Mouse (Mus musculus) B cell, adult (primary cell): ENCODE results near the gene Ccm2. TPM values are rescaled to one million over a fixed set of nuclear protein-coding genes. Genes with fewer than 3 reads are reported as not detected.

Experiments used
- total RNA-seq: library from RNA; stranded (reverse); gene quantifications from 4 replicates; pipeline ENCODE4 v1.2.4, GENCODE M21; 2023; ENCODE audit not compliant: inconsistent age

Gene Ccm2
- 257 to 287 TPM (median 265 TPM) in 4 replicates for total RNA-seq

DNA sequence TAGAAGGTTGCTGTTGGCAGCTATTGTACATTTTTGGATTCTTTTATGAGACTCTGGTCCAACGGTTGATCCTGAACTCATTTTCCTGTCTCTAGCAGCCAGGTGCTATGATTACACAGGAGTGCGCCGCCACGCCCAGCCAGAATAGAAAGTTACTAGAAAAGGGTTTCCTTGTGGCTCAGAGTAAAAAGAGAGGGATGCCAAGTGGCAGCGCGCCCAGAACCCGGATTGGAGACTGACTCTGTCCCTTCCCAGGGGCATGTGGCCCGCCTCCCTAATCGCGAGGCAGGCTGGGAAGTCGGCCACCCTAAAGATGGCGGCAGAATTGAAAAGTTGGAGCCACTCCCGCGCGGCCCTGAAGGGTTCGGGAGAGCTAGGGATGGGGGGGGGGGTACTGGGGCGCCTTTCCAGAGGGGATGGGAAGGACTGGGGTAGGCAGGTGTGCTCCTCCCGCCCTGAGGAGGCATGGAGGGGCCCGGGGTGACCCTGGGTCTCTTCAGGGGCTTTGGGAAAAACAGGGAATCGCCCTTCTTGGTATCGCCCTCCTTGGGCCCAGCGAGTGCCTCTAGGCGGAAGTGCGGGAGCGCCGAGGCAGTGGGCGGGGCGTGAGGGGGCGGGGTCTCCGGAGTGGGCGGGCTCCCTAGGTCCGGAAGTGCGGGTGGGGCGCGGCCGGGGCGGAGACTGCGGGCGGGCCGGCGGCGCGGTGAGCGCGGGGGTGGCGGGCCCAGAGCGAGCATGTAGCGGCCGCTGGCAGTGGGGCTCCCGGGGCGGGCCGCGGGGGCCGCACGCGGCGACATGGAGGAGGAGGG, at the start of gene Ccm2:
Gene Ccm2 (plus strand): TSS at position 683 of the 809 bp plus-strand sequence.

DNA sequence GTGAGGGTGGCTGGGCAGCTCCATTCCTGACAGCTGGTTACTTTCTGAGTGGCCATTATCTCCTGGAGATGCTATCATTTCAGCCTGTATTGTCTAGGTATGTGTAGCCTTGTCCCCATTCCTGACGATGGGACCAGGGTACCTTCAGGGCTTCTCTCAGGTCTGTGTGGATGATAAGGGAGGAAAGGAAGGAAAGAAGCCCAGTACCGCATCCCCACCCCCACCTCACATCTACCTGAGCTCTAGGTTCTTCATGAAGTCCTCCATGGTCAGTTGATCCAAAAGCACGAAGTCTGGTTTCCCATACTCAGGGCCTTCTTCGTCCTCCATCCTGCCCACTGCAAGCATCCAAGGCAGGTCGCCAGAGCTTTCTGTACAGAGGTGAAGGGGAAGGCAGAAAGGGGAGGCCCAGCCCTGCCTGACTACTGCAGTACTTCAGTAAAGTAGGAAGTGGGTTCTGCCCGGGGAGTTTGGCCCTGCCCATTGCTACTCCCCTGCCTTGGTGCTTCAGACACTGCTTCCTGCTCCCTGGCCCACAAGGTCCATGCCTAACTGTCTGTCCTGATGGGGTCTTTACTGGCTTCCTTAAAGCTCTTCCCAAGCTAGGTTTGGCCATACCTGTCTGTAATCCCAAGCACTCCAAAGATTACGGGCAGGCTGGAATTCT, 26.0 kb upstream of the Ccm2 start, which contains the start of gene Myo1g:
Gene Myo1g (minus strand): TSS at position 459 of the 667 bp plus-strand sequence.

DNA sequence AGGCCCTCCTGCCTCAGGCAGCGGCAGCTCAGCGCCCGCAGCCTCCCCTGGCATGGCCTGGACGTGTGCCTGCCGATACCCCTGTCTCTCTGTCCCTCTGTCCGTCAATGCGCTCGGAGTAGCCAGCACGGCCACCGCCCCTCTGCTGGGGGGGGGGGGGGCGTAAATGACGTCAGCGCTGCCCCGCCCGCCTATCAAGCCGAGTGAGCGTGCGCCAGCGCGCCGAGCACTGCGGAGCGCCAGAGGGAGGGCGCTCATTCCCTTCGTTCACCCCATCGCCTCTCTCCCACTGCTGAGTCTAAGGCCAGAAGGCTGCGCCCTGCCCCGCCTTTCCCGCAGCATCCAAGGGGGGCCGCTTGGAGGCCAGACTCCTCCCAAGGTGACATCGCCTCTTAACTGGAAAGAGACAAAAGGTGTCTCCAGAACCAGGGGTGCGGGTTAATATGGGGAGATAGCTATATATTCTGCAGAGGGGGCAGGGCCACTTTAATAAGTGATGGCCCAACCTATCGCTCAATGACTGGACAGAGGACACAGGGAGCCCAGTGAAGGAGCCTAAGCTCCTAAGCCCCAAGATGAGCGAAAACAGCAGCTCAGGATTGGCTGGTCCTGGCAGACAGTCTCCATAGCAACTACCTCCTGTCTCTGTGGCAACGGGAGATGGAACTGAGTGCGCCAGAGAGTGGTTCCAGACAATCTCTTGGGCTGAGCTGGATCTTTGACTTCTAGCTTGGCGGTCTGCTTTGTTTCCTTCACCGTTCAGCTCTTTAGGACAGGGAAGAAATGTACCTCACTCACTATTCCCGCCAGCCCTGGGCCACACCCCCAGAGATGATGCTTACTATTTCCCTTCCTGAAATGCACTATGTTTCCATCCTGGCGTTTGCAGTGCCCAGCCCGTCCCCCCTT, 59.1 kb downstream of the Ccm2 start, which contains the start of gene Nacad:
Gene Nacad (minus strand): TSS at position 563 of the 909 bp plus-strand sequence.

DNA sequence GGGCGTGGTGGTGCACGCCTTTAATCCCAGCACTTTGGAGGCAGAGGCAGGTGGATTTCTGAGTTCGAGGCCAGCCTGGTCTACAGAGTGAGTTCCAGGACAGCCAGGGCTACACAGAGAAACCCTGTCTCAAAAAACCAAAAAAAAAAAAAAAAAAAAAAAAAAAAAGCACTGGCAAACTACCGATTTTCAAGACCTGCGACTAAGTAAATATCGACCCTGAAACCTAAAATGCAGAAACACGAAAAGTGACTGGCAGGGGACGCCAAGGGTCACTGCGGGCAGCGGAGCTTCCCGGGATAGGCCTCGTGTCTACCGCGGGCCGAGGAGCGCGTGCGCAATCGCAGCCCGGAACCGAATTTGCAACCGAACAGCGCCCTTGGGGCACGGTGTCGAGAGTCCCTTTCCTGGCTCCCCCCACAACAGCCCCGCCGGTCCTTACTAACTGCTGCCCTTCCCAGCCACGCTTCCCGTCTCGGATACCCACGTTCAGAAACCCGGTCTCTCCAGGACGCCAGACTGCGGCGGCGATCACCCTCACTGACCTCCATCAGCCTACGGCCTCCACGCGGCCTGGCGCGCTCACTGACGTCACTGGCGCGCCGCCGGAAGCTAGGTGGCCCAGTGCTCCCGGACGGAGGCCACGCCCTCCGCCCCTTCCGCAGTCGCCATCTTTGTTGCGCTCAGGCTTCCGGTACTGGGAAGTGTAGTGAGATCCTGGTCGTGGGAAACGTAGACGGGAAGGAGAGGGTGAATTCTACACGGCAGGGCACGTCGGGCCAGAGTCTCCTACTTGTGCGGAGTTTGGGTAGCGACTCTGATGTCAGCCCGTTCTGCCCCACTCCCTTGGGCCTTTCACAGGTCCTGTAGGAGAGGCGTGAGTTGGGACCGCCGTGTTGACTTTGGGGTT, 79.0 kb downstream of the Ccm2 start, which contains the start of gene Tbrg4:
Gene Tbrg4 (minus strand): TSS at position 590 of the 910 bp plus-strand sequence.

DNA sequence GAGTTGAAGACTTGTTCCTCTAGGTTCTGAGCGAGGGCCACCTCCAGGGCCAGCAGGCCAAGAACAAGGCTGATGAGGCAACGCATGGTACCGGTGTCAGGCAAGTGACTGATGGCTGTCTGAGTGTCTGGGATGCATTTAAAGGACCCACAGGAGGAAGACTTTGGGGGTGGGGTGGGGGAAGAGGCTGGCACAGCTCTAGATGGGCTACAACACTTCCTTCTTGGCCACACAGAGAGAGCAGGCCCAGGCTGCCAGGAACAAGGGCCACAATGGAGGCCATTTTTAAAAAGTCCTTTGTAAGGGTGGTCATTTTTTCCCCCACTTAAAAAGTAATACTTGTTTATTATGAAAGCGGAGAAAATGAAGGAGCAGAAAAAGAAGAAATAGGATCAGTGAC, 91.8 kb downstream of the Ccm2 start, which contains the start of gene Wap:
Gene Wap (minus strand): TSS at position 101 of the 400 bp plus-strand sequence.

Other genes with a start within 250 kb of the Ccm2 start
- gene Zmiz2, start 157.8 kb upstream of the Ccm2 start, total RNA-seq = 156 to 179 TPM (median 172 TPM) in 4 replicates
- gene Ppia, start 131.4 kb upstream of the Ccm2 start, total RNA-seq = 1,109 to 1,160 TPM (median 1,157 TPM) in 4 replicates
- gene H2afv, start 102.4 kb upstream of the Ccm2 start, total RNA-seq = 48.2 to 60.5 TPM (median 58.2 TPM) in 4 replicates
- gene Purb, start 71.0 kb upstream of the Ccm2 start, total RNA-seq = 76.5 to 81.5 TPM (median 78.9 TPM) in 4 replicates
- 291 to 316 TPM (median 300 TPM) in 4 replicates for gene Myo1g, start 25.9 kb upstream of the Ccm2 start, total RNA-seq
- gene Nacad, start 59.2 kb downstream of the Ccm2 start, total RNA-seq = 0.39 to 0.58 TPM (median 0.45 TPM) in 4 replicates
- gene Tbrg4, start 79.2 kb downstream of the Ccm2 start, total RNA-seq = 132 to 146 TPM (median 142 TPM) in 4 replicates
- gene Wap, start 91.8 kb downstream of the Ccm2 start, total RNA-seq = not detected in 4 replicates
- not detected in 4 replicates for gene Ramp3, start 111.6 kb downstream of the Ccm2 start, total RNA-seq